Mouse (Mus musculus) A20 (cell line): Measurements from ENCODE around the gene Itpkc.

ENCODE experiments used
- DNase-seq: peaks from one replicate; pipeline ENCODE4 v3.0.0-alpha.2; 2011; ENCODE audit warnings: low read depth, low spot score

The Itpkc gene

DNA sequence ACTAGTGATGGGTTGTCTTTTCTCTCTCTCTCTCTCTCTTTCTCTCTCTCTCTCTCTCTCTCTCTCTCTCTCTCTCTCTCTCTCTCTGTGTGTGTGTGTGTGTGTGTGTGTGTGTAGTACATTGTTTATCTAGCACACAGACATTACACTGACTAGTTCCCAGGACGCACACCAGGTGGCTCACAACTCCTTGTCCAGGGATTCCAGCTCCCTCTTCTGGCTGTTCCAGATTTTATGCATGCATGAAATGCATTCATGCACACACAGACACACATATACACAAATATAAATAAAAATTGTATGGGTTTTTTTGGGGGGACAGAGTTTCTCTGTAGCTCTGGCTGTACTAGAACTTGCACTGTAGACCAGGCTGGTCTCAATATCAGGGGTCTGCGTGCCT is 9.1 kb upstream of the Itpkc start:
- no peak for DNase-seq

DNA sequence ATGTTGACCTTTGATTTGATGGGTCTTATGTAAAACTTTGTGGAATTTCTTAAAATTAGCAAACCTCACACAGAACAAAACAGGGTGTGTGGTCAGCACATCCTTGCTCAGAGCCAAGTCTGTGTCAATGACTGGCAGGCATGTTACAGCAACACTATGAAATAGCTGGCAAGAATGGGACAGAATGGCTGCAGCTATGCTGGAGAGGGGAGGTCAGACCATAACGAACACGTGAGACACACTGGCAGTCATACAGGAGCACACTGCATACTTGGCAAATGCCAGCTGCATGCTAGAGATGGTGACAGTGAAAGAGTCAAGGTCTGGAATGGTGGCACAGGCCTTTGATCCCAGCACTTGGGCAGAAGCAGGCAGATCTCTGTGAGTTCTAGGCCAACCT is 7.3 kb upstream of the Itpkc start:
- DNase-seq, result no peak

DNA sequence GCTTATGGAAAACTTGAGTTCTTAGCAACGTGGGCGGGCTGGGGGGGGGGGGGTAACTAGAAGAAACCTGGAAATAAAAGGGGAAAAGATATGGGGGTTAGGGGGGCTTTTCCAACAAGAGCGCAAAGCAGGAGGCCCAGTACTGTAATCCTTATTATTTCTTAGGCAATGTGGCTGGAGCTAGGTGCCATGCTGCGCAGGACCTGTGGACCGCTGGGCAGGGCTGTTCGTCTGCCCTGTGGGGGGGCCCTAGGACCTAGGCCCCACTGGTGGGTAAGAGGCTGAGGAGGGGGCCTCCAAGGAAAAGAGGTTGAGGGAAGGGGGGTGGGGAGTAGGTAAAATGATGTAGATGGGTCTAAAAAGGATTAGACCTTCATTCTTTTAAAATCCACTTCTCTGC is 4.8 kb upstream of the Itpkc start:
- DNase-seq, result no peak

DNA sequence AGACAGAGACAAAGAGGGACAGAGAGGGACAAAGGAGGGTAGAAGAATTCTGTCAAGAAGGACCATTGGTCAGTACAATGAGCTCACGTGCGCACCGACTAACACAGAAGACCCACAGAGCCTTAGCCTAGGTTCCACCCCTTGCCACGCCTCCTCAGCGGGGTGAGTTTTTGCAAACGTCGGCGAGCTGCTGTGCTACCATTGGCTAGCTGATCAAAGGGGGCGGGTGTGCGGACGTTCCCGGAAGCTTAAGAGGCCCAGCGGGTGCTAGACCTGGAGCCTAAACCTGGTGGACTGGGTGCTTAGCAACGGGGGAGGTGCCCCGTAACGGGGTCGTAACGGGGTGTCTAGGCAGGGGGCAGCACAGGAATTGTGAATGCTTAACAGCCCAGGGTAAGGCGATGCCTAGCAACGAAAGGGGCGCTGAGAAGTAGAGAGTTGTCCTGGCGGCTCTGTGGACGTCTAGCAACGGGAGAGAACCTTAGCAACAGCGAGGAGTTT is 4.4 kb upstream of the Itpkc start, which contains the start of gene Coq8b:
Coq8b (plus strand) TSS at position 243 of the 501 bp plus-strand sequence.
- peak; percentile 95 for DNase-seq

DNA sequence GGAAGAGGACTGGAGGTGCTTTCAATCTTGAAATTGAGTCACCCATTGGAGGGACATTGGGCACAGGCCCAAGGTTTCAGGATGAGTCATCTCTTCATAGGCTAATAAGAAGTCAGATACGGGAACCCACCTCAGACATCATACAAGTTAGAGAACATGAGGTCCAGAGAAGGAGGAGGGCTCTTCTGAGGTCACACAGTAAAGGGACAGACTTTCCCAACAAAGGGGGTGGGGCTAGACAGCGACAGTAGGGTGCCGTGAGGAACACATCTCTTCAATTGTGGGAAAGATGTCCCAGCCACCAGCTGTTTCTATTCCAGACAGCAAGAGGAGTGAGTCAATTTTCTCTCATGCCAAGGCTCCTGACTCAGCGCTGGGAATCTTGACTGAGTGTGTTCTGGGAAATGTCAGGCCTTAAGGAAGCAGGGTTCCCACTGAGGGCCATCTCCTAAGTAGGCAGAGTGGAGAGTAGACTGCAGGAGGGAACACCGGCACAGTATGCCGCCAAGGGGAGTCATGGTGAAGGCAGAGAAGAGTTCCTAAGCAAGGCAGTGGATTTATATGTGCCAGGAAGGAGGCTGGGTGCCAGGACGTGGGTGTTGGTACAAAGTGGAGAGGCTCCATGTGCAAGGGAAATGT is 3.4 kb upstream of the Itpkc start:
- DNase-seq, result no peak

DNA sequence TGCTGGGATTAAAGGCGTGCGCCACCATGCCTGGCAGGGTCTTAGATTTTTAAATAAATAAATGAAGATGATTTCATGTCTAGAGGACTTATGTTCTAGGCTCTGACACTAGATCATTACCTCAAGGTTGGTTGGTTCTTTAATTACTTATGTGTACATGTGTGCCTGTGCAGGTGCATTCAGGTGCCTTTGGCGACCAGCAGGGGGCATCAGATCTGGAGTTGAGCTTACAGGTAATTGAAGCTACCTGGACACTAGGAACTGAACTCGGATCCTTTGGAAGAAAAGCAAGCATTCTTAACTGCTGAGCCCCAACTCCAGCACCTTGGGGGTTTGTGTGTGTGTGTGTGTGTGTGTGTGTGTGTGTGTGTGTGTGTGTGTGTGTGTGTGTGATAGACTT is 2.3 kb upstream of the Itpkc start:
- peak; percentile 61 for DNase-seq

DNA sequence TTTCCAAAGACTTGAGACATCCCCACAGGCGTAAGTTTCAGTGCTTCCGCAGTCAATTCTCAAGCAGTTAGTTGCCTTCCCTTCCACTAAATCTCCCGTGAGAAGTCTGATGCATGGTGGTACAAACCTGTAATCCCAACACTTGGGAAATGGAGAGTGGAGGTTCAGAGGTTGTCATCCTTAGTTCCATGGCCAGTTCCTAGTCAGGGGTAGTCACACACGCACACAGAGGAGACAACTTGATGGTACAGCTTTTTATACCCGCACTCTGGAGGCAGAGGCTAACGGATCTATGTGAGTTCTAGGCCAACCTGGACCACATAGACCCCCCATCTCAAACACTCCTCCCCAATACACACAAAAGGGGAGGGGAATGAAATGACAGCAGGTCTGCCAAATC is 404 bp upstream of the Itpkc start:
- DNase-seq, result no peak

DNA sequence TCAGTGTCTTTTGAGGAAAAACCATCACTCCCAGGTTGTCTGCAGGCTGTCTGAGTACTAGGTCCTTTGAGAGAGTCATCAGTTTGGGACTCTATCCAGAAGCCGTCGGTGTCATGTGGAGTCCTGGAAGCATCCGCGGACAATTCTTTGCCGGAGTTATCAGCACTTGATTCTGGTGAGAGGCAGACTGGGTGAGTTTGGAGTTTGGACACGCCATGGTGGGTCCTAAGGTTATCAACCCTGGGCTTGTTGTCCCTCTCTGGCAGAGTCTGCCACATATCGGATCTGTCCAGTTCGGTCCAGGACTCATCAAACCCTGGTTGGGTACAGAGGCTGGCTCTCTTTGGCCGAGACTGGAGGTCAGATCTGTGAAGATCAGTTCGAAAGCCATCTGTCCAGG is 785 bp downstream of the Itpkc start:
- DNase-seq, result no peak

DNA sequence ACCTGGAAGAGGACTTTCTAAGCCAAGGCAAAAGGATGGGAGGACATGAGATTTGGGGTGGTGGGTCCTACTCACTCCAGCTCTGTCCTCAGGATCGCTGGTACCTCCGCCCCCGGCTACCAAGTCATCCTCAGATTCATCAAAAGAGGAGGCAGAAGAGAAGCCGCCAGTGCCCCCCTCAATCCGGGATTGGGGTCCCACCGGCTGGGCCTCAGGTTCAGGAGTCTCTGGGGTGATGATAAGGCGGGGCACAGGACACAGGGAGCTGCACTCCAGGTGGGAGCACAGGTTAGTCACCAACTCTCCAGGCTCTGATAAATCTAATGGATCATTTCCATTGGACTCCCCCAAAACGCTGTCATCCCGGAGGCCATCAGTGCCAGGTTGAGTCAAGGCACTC is 1.2 kb downstream of the Itpkc start:
- DNase-seq, result no peak

DNA sequence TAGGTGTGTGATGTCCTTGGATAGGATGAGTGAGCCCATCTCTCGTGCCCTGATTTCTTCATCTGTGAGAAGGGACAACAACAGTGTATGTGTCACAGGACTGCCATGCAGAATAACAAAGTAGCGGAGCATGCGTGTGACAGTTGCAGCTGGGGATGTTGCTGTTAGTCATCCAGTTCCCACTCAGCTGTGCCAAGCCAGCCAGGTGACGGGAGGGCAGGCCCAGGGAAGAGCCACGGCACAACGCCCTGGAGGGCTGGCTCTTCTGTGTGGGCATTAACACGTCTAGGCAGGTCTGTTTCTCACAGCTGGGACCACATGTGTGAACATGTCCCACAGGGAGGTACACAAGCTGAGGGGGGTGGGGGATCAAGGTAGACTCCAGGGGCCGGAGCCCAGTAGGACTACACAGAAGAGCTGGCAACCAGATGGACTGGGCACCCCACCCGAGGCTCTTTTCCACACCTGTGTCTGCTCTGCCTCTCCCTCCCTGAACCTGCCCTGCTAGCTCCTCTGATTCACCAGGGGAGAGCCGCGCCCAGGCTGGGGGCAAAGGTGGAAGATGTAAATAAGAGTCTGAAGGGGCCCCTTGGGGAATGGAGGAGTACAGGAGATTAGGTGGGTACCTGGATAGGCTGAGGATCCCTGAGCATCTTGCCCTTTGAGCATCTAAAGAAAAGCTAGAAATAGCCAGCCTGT is 3.4 kb downstream of the Itpkc start:
- DNase-seq, result no peak

DNA sequence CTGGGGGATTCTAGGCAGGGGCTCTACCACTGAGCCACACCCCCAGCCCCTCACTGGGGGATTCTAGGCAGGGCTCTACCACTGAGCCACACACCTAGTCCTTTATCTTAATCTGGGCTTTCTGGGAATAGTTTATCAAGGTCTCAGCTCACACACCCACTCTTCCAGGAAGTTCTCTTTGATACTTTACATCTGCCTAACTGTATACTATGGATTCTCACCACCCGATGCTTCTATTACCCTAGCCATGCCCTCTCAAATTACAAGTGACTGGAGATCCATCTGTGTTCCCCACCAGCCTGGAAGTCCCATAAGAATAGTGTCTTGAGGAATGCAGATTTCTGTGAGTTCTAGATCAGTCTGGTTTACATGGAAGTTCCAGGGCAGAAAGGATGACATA is 5.9 kb downstream of the Itpkc start:
- no peak for DNase-seq

DNA sequence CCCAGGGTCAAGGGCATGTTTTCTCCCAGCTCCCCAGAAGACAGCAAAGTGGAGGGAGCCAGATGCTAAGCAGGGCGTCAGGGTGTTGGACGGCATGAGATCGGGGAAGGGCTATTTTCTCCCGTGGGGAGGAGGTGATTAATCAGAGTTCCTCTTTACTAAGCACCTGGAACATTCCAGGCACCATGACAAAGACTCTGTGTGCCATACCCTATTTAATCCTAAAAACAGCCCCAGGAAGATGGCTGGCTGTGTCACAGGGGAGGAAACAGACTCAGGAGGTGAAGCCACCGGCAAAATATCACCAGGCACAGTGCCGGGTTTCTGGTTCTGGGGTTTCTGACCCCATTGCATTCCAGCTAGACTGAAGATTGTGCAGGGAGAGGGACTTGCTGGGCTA is 6.5 kb downstream of the Itpkc start:
- DNase-seq, result no peak

DNA sequence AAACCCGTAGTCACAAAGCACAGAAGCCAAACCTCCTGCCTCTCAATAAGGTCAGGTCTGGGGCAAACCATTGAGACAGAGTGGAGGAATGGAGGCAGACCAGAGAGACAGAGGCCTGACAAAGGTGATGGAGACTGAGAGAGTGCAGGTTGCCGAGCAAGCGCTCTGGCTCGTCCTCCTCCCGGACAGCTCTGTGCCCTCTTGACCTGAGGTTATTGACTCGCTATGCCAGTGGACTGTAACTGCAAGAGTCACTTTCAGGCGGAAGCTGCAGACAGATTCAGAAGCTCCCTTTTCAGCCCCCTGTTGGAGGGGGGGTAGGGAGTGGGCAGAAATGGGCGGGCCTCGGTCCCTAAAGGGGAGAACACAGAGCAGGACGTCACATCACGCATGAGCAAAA is 8.5 kb downstream of the Itpkc start:
- no peak for DNase-seq

DNA sequence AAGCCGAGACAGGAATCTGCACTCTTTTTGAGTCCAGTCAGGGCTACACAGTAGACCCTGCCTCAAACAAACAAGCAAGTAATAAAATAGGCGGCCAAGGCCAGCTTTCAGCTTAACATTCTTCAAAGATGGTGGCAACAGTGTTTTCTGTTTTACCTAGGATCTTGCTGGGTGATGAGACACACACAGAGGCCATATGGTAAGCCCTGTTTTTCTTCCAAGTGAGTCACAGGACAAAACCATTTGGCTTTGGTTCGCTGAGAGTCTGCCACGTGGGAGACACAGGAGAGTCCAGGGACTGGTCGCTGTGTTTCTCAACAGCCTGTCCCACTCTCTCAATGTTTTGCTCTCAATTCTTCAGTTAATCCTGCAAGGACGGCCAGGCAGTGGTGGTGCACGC is 9.9 kb downstream of the Itpkc start:
- no peak for DNase-seq

DNA sequence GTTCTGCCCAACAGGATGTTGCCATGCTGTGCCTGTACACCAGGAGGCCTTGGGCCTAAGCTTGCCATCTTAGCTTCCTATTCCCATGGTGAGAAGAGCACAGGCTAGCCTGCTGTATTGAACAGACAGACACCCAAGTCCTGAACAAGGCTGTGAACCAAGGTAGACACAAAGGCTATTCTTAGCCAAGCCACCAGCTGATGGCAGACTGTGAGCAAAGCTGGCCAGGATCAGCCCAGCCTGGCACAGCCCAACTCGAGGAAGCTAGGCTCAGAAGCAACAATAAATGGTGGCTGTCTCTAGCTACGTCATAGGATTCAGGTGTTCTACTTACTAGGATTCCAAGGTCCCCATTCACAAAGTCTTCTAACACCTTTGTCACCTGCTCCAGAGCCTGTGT is 15.8 kb downstream of the Itpkc start:
- DNase-seq, result no peak

DNA sequence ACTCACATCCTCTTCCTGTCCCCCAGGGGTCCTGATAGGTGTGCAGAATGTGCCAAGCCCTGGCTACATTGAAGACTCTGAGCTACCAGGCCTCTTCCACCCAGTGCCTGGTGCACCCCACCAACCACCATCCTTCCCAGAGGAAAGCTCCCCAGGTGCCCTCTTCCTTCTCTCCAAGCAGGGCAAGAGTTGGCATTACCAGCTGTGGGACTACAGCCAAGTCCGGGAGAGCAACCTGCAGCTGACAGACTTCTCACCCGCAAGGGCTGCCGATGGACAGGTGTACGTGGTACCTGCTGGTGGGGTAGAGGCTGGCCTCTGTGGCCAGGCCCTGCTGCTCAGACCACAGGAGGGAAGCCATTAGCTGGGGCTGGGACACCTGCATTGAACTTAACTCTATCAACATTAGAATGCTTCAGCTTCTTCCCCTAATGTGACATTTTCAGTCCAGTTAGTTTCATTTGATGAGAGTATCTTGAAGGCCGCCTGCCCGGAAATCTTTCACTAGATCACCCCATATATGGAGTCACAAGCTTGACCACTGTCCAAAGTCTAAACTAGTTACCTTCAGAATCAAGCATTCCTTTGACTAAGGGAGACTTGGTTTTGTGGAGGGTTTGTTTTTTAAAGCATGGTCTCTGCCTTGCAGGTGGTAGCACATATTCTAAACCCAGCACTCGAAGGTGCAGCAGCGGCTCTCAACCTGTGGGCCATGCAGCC is 24.6 kb downstream of the Itpkc start:
- no peak for DNase-seq

DNA sequence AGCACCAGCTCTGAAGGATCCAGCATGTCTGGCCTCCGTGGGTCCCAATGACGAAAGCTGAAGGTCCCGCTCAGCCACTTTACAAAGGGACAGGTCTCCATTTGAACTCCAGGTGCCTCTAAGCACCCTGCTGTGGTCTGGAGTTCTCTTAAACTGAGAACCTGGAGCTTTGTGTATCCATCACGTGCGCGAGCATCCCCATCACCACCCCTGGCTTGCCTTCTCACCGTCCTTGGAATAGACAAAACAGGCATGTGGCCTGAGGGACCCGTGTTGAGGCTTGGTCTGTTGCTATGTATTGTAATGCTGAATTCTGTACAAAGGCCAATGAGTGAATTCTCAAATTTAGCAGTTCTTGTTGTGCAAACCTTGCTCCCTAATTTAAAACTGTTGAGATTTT is 29.7 kb downstream of the Itpkc start:
- DNase-seq, result no peak

DNA sequence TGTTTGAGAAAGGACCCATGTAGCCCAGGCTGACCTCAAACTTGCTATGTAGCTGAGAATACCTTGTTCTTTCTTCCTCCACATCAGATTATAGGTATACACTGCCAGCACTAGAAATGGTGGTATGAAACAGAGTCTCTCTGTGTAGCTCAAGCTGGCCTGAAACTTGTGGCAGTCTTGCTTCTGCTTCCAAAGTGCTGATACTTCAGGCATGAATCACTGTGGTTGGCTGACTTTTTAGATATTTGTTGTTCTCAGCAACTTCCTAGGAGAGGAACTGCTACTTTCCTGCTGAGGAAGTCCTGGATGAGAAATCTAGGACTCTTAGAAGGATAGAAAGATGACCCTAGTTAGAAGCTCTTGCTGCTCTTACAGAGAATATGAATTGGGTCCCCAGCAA is 30.1 kb downstream of the Itpkc start:
- no peak for DNase-seq

DNA sequence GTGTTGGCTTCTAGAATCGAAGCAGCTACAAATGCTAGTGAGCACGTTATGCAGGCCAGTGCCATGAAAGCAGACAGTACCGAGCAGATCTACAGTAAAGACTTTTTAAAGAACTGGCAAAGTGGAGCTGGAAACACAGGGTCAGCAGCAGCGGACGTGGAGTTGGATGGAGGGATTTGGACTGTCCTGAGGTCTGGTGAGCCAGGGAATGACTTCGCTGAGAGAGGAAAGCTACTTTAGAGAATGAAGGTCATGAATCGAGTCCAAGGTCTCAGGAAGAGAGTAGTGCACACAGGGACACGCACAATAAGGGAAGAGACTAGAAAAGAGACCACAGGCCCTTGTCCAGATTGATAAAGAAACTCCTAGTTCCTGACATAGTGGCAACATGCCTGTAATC is 30.8 kb downstream of the Itpkc start:
- no peak for DNase-seq

DNA sequence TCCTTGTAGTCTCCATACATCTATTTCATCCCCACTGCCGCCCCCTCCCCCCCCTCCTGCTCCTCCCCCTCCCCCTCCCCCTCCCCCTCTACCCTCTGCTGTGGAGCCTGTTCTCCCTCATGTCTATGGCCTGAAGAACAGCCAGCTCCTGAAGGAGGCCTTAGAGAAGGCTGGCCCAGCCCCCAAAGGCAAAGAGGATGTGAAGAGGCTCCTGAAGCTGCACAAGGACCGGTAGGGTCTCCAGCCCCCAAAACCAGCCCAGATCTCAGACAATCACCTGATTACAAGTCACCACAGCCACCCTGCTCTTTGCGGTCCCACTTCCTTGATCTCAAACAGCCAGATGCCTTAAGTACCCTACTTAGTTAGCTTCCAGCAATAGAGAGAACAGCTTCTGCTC is 31.3 kb downstream of the Itpkc start:
- peak; percentile 24 for DNase-seq

DNA sequence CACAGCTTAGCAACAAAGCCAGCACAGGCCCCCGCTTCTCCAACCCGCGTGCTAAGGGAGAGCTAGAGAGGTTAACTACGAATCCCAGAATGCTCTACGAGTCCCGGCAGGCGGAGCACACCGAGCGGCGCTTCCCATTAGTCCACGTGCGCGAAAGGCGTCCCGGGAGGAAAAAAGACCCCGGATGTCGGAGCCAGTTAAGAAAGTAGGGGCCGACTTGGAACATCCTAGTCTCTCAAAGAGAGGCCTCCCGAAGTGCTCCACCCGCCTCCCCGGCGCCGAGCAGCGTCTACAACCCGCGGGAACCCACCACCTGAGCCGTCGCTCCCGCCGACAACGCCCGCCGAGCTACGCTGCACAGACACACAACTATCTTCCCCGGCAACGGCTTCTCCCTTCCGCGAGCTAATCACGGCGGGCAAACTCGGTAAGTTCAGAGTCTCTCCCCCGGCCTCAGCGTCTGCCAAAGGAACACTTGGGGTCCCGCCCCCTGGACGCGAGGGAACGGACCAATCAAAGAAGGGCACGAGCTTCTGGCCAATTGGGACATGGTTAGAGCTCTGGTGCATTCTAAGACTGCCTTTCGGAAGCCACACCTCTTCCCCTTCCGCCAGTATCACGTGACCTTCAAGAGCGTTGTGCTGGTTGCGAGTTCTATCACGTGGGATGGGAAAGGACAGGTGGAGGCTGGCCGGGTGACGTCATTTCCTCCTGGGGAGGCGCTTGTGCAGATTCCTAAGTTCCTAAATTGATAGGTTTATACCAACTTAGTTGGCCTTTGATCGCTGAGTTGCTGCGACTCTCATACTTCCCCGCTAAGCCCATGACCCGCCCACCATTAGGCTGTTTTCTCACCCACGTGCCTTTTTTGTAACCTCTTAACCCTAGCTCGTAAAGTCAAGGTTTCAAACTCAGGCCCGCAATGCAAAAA is 32.5 kb downstream of the Itpkc start, which contains the start of the genes BC024978 and Snrpa:
BC024978 (plus strand) TSS at position 101 of the 931 bp plus-strand sequence.
Snrpa (minus strand) TSS at position 591 of the 931 bp plus-strand sequence.
- peak; percentile 99 for DNase-seq
